Mouse (Mus musculus): ENCODE results near the gene Fbxo39. TPM values are rescaled to one million over a fixed set of nuclear protein-coding genes. Genes with fewer than 3 reads are reported as not detected.

Fbxo39 gene
- polyA plus RNA-seq, 1 experiment from 2014 or later = not detected

Other genes with a start within 250 kb of the Fbxo39 start
- 0.18 and 0.19 TPM in 2 replicates for gene Pitpnm3, start 178.7 kb upstream of the Fbxo39 start, polyA plus RNA-seq (2016; fragmentation: Nextera tagmentation; extraction: Ambion mirVana)
- 0.05 and 0.07 TPM in 2 replicates for gene Gm43951, start 107.6 kb upstream of the Fbxo39 start, polyA plus RNA-seq (2016; fragmentation: Nextera tagmentation; extraction: Ambion mirVana)
- gene 4933427D14Rik, start 107.0 kb upstream of the Fbxo39 start, polyA plus RNA-seq (2016; fragmentation: Nextera tagmentation; extraction: Ambion mirVana) = 5.3 and 7.6 TPM in 2 replicates
- gene Txndc17, start 106.9 kb upstream of the Fbxo39 start, polyA plus RNA-seq (2016; fragmentation: Nextera tagmentation; extraction: Ambion mirVana) = 95.4 and 96.6 TPM in 2 replicates
- 15.0 and 16.7 TPM in 2 replicates for gene Med31, start 98.9 kb upstream of the Fbxo39 start, polyA plus RNA-seq (2016; fragmentation: Nextera tagmentation; extraction: Ambion mirVana)
- not detected in 2 replicates for gene Slc13a5, start 47.2 kb upstream of the Fbxo39 start, polyA plus RNA-seq (2016; fragmentation: Nextera tagmentation; extraction: Ambion mirVana)
- 2.2 and 2.4 TPM in 2 replicates for gene Xaf1, start 12.8 kb upstream of the Fbxo39 start, polyA plus RNA-seq (2016; fragmentation: Nextera tagmentation; extraction: Ambion mirVana)
- 0.08 and 0.12 TPM in 2 replicates for gene Tekt1, start 48.0 kb downstream of the Fbxo39 start, polyA plus RNA-seq (2016; fragmentation: Nextera tagmentation; extraction: Ambion mirVana)
- 11.3 and 12.5 TPM in 2 replicates for gene Smtnl2, start 97.3 kb downstream of the Fbxo39 start, polyA plus RNA-seq (2016; fragmentation: Nextera tagmentation; extraction: Ambion mirVana)
- 0.12 TPM in 1 of 2 replicates, not detected in the other for gene Ggt6, start 121.1 kb downstream of the Fbxo39 start, polyA plus RNA-seq (2016; fragmentation: Nextera tagmentation; extraction: Ambion mirVana)
- 174 and 192 TPM in 2 replicates for gene Mybbp1a, start 126.9 kb downstream of the Fbxo39 start, polyA plus RNA-seq (2016; fragmentation: Nextera tagmentation; extraction: Ambion mirVana)
- gene Spns2, start 175.5 kb downstream of the Fbxo39 start, polyA plus RNA-seq (2016; fragmentation: Nextera tagmentation; extraction: Ambion mirVana) = 11.1 and 11.7 TPM in 2 replicates
- 1.8 and 2.0 TPM in 2 replicates for gene Spns3, start 236.1 kb downstream of the Fbxo39 start, polyA plus RNA-seq (2016; fragmentation: Nextera tagmentation; extraction: Ambion mirVana)

Data from liver, embryonic 12.5 days (tissue).